Mouse (Mus musculus): ENCODE measurements around the gene Atp6v0e2. TPM values are rescaled to one million over a fixed set of nuclear protein-coding genes. Genes with fewer than 3 reads are reported as not detected.

The Atp6v0e2 gene
- polyA plus RNA-seq, 1 experiment from 2014 or later = 70.8 TPM

DNA sequence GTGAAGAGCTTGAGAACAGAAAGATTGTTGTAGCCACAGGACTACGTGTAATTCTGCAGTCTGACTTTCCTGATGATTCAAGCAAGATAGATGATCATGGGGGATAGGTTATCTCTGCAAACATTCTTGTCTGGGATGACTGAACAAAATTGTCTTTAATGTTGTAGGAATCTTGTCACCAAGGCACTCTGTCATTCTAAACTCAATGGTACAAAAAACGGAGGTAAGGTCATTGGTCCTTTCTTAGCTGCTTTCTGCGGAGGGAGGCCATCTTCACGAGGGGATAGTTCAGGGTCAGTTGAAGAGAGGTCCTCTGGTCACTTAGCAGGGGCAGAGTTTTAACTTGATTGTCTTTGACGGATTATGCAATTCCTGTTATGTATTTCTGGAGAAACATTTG, 41.3 kb downstream of the Atp6v0e2 start:
- Histone ChIP-seq H3K4me1 (ENCODE audit: control insufficient read depth, insufficient read depth, low read length) (peaks cover 2% of the 10 kb centered on the region; the same call in 1 of the 2 replicates), H3K27me3 (ENCODE audit: control insufficient read depth, insufficient read depth, low read length) (no peaks in the 10 kb centered on the region), H3K4me3 (ENCODE audit: low read depth, low read length) (no peak overlapping the region), H3K36me3 (ENCODE audit: control insufficient read depth, insufficient read depth, low read length) (no peaks in the 10 kb centered on the region), H3K9ac (ENCODE audit: low read length) (no peak overlapping the region), H3K4me2 (ENCODE audit: low read depth) (no peak overlapping the region), H3K9me3 (ENCODE audit: control insufficient read depth, low read length) (no peaks in the 10 kb centered on the region), H3K27ac (ENCODE audit: low read depth, low read length) (no peak overlapping the region)
- 71% methylated on average over 5 of the region's 5 CpGs for WGBS
- no peak for ATAC-seq (ENCODE audit: insufficient read depth, low FRiP score, low TSS enrichment)
- DNase-seq (ENCODE audit: low spot score) = no peak

DNA sequence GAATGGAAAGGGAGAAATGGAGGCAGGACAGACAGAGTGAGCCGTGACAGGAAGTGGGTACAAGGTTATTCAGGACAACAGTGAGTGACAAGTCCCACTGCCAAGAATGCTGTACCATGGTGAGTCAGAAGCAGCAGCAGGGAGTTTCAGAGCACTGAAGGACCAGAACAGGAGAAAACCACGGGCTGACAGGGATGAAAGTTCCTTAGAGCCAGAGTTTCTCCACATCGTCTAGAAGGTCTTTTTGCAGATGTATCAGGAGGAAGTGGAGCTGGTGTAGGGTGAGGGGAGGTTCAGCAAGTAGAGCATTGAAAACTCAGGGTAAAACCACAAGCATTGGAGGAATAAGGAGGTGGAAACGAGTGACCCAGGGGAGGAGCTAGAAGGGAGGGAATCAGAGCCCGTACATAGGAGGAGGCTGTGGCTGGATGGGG, 41.8 kb downstream of the Atp6v0e2 start:
- H3K4me1 ChIP-seq (ENCODE audit: control insufficient read depth, insufficient read depth, low read length) = peaks cover 2% of the 10 kb centered on the region; the same call in 1 of the 2 replicates
- 47% methylated on average over 5 of the region's 5 CpGs for WGBS
- H3K9ac ChIP-seq (ENCODE audit: low read length) = no peak overlapping the region
- no peaks in the 10 kb centered on the region for H3K27me3 ChIP-seq (ENCODE audit: control insufficient read depth, insufficient read depth, low read length)
- H3K27ac ChIP-seq (ENCODE audit: low read depth, low read length) = no peak overlapping the region
- H3K4me3 ChIP-seq (ENCODE audit: low read depth, low read length) = no peak overlapping the region
- ATAC-seq (ENCODE audit: insufficient read depth, low FRiP score, low TSS enrichment) = no peak
- no peak for DNase-seq (ENCODE audit: low spot score)
- no peak overlapping the region for H3K4me2 ChIP-seq (ENCODE audit: low read depth)
- no peaks in the 10 kb centered on the region for H3K9me3 ChIP-seq (ENCODE audit: control insufficient read depth, low read length)
- no peaks in the 10 kb centered on the region for H3K36me3 ChIP-seq (ENCODE audit: control insufficient read depth, insufficient read depth, low read length)

DNA sequence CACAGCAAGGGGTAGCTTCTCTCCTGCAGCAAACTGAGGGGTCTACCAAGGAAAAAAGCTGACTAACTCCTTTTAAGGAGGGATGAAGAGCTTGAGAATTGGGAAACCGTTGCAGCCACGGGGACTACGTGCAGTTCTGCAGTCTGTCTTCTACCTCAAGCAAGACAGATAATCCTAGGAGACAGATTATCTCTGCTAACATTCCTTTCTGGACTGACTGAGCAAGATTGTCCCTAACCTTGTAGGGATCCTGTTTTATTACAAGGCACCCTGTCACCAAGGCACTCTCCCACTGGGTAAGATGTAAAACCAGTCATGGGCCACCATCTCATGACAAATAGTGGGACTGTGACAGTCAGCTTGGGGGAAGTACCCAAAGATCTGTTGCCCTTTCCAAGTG, 43.8 kb downstream of the Atp6v0e2 start:
- Histone ChIP-seq H3K36me3 (ENCODE audit: control insufficient read depth, insufficient read depth, low read length) (no peaks in the 10 kb centered on the region), H3K4me1 (ENCODE audit: control insufficient read depth, insufficient read depth, low read length) (peaks cover 2% of the 10 kb centered on the region; the same call in 1 of the 2 replicates), H3K9me3 (ENCODE audit: control insufficient read depth, low read length) (no peaks in the 10 kb centered on the region), H3K4me2 (ENCODE audit: low read depth) (no peak overlapping the region), H3K27ac (ENCODE audit: low read depth, low read length) (no peak overlapping the region), H3K27me3 (ENCODE audit: control insufficient read depth, insufficient read depth, low read length) (no peaks in the 10 kb centered on the region), H3K9ac (ENCODE audit: low read length) (no peak overlapping the region), H3K4me3 (ENCODE audit: low read depth, low read length) (no peak overlapping the region)
- 28% methylated on average over 3 of the region's 3 CpGs for WGBS
- no peak for DNase-seq (ENCODE audit: low spot score)
- ATAC-seq (ENCODE audit: insufficient read depth, low FRiP score, low TSS enrichment) = no peak

DNA sequence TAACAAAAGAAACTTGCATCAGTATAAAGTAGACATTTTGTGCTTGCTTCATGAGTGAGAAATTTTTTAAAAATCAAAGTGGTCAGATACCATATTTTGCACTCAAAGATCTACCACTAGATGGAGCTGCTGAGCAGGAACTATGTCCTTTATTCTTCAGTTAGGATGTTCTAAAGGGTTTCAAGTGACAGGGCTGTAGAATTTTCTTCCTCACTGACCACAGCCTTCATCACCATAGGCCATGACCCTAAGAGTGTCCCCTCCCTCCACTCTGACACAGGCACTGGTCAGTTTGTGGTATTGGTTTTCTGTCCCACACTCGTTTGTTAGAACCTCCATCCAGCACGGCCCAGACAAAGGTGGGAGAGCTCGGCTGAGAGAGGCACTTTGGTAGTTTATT, 44.6 kb downstream of the Atp6v0e2 start:
- DNase-seq (ENCODE audit: low spot score) (peak; percentile 35), ATAC-seq (ENCODE audit: insufficient read depth, low FRiP score, low TSS enrichment) (no peak)
- Histone ChIP-seq H3K27ac (ENCODE audit: low read depth, low read length) (no peak overlapping the region), H3K4me3 (ENCODE audit: low read depth, low read length) (no peak overlapping the region), H3K9ac (ENCODE audit: low read length) (no peak overlapping the region), H3K4me2 (ENCODE audit: low read depth) (no peak overlapping the region), H3K27me3 (ENCODE audit: control insufficient read depth, insufficient read depth, low read length) (no peaks in the 10 kb centered on the region), H3K9me3 (ENCODE audit: control insufficient read depth, low read length) (no peaks in the 10 kb centered on the region), H3K36me3 (ENCODE audit: control insufficient read depth, insufficient read depth, low read length) (no peaks in the 10 kb centered on the region), H3K4me1 (ENCODE audit: control insufficient read depth, insufficient read depth, low read length) (peaks cover 2% of the 10 kb centered on the region; the same call in 1 of the 2 replicates)
- 77% methylated on average over 3 of the region's 3 CpGs for WGBS

DNA sequence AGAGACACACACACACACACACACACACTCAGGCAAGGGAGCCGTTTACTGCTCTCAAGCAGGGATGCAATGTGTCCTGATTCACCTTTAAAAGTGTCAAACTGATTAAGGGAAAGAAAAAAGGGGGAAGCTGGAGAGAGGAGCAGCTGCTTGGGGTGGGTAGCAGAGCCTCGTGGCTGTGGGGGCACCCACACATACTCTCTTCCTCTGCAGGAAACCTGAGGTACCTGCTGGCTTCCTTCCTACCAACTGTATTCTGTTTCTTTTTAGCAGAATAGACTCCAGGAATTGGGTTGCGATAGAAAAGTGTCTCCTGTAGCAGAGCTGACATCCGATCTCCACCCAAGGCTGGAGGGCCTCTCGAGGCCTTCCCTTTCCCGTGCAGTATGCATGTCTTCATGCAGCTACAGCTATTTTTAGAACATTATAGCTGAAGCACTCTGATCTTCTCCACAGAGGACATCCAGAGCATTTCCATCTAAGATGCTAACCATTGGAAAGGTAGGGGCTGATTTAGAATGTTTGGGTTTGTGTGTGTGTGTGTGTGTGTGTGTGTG, 51.9 kb downstream of the Atp6v0e2 start, which contains the start of gene Gm45021:
TSS of gene Gm45021 (plus strand) at position 417 of the 557 bp plus-strand sequence.
- 67% methylated on average over 6 of the region's 6 CpGs for WGBS
- Histone ChIP-seq H3K27ac (ENCODE audit: low read depth, low read length) (no peak within 1 kb of the TSS), H3K9ac (ENCODE audit: low read length) (no peak within 1 kb of the TSS), H3K4me1 (ENCODE audit: control insufficient read depth, insufficient read depth, low read length) (no peaks in the 10 kb centered on the region; the same call in 1 of the 2 replicates), H3K9me3 (ENCODE audit: control insufficient read depth, low read length) (no peaks in the 10 kb centered on the region), H3K36me3 (ENCODE audit: control insufficient read depth, insufficient read depth, low read length) (no peaks in the 10 kb centered on the region), H3K27me3 (ENCODE audit: control insufficient read depth, insufficient read depth, low read length) (no peaks in the 10 kb centered on the region), H3K4me3 (ENCODE audit: low read depth, low read length) (no peak within 1 kb of the TSS), H3K4me2 (ENCODE audit: low read depth) (no peak within 1 kb of the TSS)
- ATAC-seq (ENCODE audit: insufficient read depth, low FRiP score, low TSS enrichment) (no peak), DNase-seq (ENCODE audit: low spot score) (no peak)

Other genes starting within 250 kb of the Atp6v0e2 start
- 18.0 and 22.9 TPM in 2 replicates for gene Krba1, start 142.0 kb upstream of the Atp6v0e2 start, polyA plus RNA-seq (2014; fragmentation: Nextera tagmentation; extraction: Ambion mirVana)
- gene Zfp467, start 91.8 kb upstream of the Atp6v0e2 start, polyA plus RNA-seq (2014; fragmentation: Nextera tagmentation; extraction: Ambion mirVana) = 11.4 and 14.4 TPM in 2 replicates
- 0.15 and 0.34 TPM in 2 replicates for gene Sspo, start 89.4 kb upstream of the Atp6v0e2 start, polyA plus RNA-seq (2014; fragmentation: Nextera tagmentation; extraction: Ambion mirVana)
- 15.7 and 18.7 TPM in 2 replicates for gene Lrrc61, start 17.2 kb downstream of the Atp6v0e2 start, polyA plus RNA-seq (2014; fragmentation: Nextera tagmentation; extraction: Ambion mirVana)
- gene Rarres2, start 35.2 kb downstream of the Atp6v0e2 start, polyA plus RNA-seq (2014; fragmentation: Nextera tagmentation; extraction: Ambion mirVana) = 1.6 and 2.8 TPM in 2 replicates
- gene Gm45021, start 52.0 kb downstream of the Atp6v0e2 start, polyA plus RNA-seq (2014; fragmentation: Nextera tagmentation; extraction: Ambion mirVana) = not detected in 2 replicates
- 39.8 and 47.5 TPM in 2 replicates for gene Repin1, start 56.3 kb downstream of the Atp6v0e2 start, polyA plus RNA-seq (2014; fragmentation: Nextera tagmentation; extraction: Ambion mirVana)
- not detected in 2 replicates for gene Gm44965, start 56.3 kb downstream of the Atp6v0e2 start, polyA plus RNA-seq (2014; fragmentation: Nextera tagmentation; extraction: Ambion mirVana)
- 9.3 and 11.0 TPM in 2 replicates for gene Zfp775, start 64.4 kb downstream of the Atp6v0e2 start, polyA plus RNA-seq (2014; fragmentation: Nextera tagmentation; extraction: Ambion mirVana)
- gene AI854703, start 89.1 kb downstream of the Atp6v0e2 start, polyA plus RNA-seq (2014; fragmentation: Nextera tagmentation; extraction: Ambion mirVana) = 1.6 TPM in 2 replicates
- 0.18 and 0.23 TPM in 2 replicates for gene Gimap8, start 109.6 kb downstream of the Atp6v0e2 start, polyA plus RNA-seq (2014; fragmentation: Nextera tagmentation; extraction: Ambion mirVana)
- 3.6 and 4.3 TPM in 2 replicates for gene Gimap9, start 138.5 kb downstream of the Atp6v0e2 start, polyA plus RNA-seq (2014; fragmentation: Nextera tagmentation; extraction: Ambion mirVana)
- 4.9 and 5.4 TPM in 2 replicates for gene Gimap4, start 146.9 kb downstream of the Atp6v0e2 start, polyA plus RNA-seq (2014; fragmentation: Nextera tagmentation; extraction: Ambion mirVana)
- gene Gimap6, start 170.6 kb downstream of the Atp6v0e2 start, polyA plus RNA-seq (2014; fragmentation: Nextera tagmentation; extraction: Ambion mirVana) = 13.9 and 14.6 TPM in 2 replicates
- not detected in 2 replicates for gene Gm28053, start 181.0 kb downstream of the Atp6v0e2 start, polyA plus RNA-seq (2014; fragmentation: Nextera tagmentation; extraction: Ambion mirVana)
- gene Gimap7, start 181.0 kb downstream of the Atp6v0e2 start, polyA plus RNA-seq (2014; fragmentation: Nextera tagmentation; extraction: Ambion mirVana) = not detected in 2 replicates
- gene Gimap1, start 201.4 kb downstream of the Atp6v0e2 start, polyA plus RNA-seq (2014; fragmentation: Nextera tagmentation; extraction: Ambion mirVana) = 6.4 TPM in 2 replicates
- gene Gimap5, start 208.6 kb downstream of the Atp6v0e2 start, polyA plus RNA-seq (2014; fragmentation: Nextera tagmentation; extraction: Ambion mirVana) = 0.99 and 1.7 TPM in 2 replicates
- not detected in 2 replicates for gene Gimap3, start 233.2 kb downstream of the Atp6v0e2 start, polyA plus RNA-seq (2014; fragmentation: Nextera tagmentation; extraction: Ambion mirVana)

All from neural tube, embryonic 11.5 days (tissue).